Mouse (Mus musculus) spleen, adult 2 months (tissue): ENCODE results near the gene Klhl8. TPM values are rescaled to one million over a fixed set of nuclear protein-coding genes. Genes with fewer than 3 reads are reported as not detected.

Source experiments
- DNase-seq, 2 experiments: peaks; one replicate each; pipeline versions ENCODE4 v3.0.0 to v3.0.0-alpha.2; 2012 to 2021; ENCODE audit warnings: low spot score in 2 of 2, low read depth in 1 of 2
- H3K27ac ChIP-seq: fragments of 200-500 bp; 2 replicates; pipeline ENCODE4 v1.5.1; 2012; ENCODE audit warnings: low read length, inconsistent platforms; ENCODE audit not compliant: insufficient read depth
- H3K27me3 ChIP-seq: fragments of 200-500 bp; 2 replicates; pipeline ENCODE4 v1.6.1; 2012; ENCODE audit warnings: mild to moderate bottlenecking, moderate library complexity, low read length, inconsistent platforms; ENCODE audit not compliant: control insufficient read depth, insufficient read depth
- H3K36me3 ChIP-seq: fragments of 200-500 bp; 2 replicates; pipeline ENCODE4 v1.6.1; 2012; ENCODE audit warnings: mild to moderate bottlenecking, low read length, inconsistent platforms; ENCODE audit not compliant: control insufficient read depth, insufficient read depth
- H3K4me1 ChIP-seq: fragments of 200-500 bp; 2 replicates; pipeline ENCODE4 v1.6.1; 2011; ENCODE audit warnings: inconsistent platforms; ENCODE audit not compliant: control insufficient read depth, insufficient read depth, insufficient read length
- H3K4me3 ChIP-seq: fragments of 200-500 bp; 2 replicates; pipeline ENCODE4 v1.5.1; 2011; ENCODE audit warnings: mild to moderate bottlenecking, inconsistent platforms; ENCODE audit not compliant: insufficient read depth, insufficient read length; ENCODE audit errors: extremely low read depth
- CTCF ChIP-seq: fragments of 200-500 bp; IDR thresholded peaks from 2 replicates; pipeline ENCODE4 v1.5.1; 2011; ENCODE audit warnings: mild to moderate bottlenecking, inconsistent platforms; ENCODE audit not compliant: insufficient read depth, insufficient read length, insufficient replicate concordance; ENCODE audit errors: extremely low read depth
- POLR2A ChIP-seq: fragments of 200-500 bp; IDR thresholded peaks from 2 replicates; pipeline ENCODE4 v1.6.1; 2011; ENCODE audit warnings: low read depth, low read length, inconsistent platforms
- WGBS: fragments of 180-500 bp; shearing (Covaris S2); methylation state at CpG from one replicate; pipeline ENCODE4 v1.1.7; 2018; 5-methylcytosine and 5-hydroxymethylcytosine counted together
- polyA plus RNA-seq: library from polyadenylated mRNA; depleted of rRNA; stranded (reverse); fragments of >200 nt; gene quantifications from 2 replicates; pipeline ENCODE4 v1.2.3, GENCODE M21; 2012

The Klhl8 gene
- polyA plus RNA-seq, 1 experiment, result 2.0 TPM

DNA sequence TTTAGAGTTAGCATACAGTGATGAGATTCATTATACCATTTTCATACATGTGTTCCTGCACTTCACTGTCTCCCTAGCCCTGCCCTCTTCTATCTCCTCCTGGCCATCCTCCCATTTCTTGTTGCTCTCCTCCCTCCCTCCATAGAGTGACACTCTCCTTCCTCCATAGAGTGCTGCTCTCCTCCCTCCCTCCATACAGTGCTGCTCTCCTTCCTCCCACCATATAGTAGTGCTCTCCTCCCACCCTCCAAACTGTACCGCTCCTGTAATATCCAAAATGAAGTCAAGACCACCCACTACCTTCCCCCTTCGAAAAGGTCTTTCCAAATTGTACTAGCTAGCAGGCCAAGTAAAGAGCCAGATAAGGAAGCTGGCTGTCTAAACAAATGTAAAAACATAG lies 12.7 kb upstream of the Klhl8 start:
- Histone ChIP-seq H3K27me3 (no peaks in the 10 kb centered on the region), H3K36me3 (no peaks in the 10 kb centered on the region), H3K4me3 (no peak overlapping the region), H3K4me1 (no peaks in the 10 kb centered on the region; the same call in 1 of the 2 replicates), H3K27ac (no peak overlapping the region)
- TF ChIP-seq CTCF (no peak), POLR2A (no peak)
- WGBS, result 91% methylated on average over 2 of the region's 2 CpGs
- DNase-seq, result no peak

DNA sequence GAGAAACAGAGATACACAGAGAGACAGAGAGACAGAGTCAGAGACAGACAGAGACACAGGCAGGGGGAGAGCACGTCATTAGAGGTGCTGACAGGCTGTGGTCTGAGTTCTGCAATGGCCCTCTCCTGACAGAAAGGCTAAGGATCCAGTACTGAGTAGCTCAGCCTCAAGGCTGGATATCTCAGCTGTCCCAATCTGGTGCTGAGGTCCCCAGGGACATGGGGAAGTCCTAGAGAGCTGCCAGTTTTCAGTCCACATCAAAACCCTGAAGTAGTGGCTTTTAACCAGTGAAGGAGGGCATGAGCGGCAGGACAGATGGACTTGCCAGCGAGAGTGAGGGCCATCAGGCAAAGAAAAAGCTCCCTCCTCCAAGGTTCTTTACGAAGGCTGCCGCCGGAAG lies 12.0 kb upstream of the Klhl8 start:
- no peaks in the 10 kb centered on the region for H3K27me3 ChIP-seq
- H3K27ac ChIP-seq, result no peak overlapping the region
- TF ChIP-seq CTCF, result no peak
- no peak for TF ChIP-seq POLR2A
- no peaks in the 10 kb centered on the region for H3K36me3 ChIP-seq
- no peaks in the 10 kb centered on the region; the same call in 1 of the 2 replicates for H3K4me1 ChIP-seq
- DNase-seq, result no peak
- 81% methylated on average over 6 of the region's 6 CpGs for WGBS
- H3K4me3 ChIP-seq, result no peak overlapping the region

DNA sequence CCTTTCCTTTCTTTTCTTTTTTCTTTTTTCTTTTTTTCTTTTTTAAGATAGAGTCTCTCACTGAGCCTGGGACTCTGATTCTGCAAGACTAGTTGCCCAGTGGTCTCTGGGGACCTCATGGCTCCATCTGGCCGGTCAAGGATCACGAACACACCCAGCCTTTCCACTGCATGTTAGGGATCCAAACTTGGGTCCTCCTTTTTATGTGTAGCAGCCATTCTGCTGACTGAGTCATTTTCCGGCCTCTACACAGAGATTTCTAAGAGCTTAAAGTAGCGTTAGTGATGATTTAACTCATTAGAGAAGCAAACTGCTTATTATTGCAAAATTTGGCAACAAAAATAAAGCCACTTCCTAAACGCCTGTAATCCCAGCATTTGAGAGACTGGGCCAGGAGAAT lies 11.4 kb upstream of the Klhl8 start:
- 65% methylated on average over 5 of the region's 5 CpGs for WGBS
- H3K27me3 ChIP-seq, result no peaks in the 10 kb centered on the region
- no peaks in the 10 kb centered on the region for H3K4me1 ChIP-seq
- no peaks in the 10 kb centered on the region for H3K36me3 ChIP-seq
- no peak for DNase-seq
- no peak overlapping the region for H3K27ac ChIP-seq
- TF ChIP-seq POLR2A (no peak), CTCF (no peak)
- H3K4me3 ChIP-seq, result no peak overlapping the region

DNA sequence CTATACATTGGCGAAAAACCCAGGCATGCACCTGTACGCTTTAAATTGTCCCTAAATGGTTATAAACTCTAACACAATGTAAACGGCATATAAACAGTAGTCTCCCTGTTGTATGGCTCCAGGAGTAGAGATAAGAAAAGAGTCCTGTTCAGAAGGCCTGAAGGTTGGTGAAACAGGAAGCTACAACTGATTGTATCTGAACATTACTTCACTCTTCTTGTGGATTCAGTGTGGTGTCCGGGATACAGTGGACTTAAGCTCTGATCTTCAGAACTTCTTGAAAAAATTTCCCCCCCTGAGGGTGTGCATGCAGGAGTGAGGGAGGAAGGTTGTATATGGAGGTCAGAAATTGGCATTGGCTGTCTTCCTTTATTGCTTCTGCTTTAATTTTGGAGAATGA lies 8.4 kb upstream of the Klhl8 start:
- Histone ChIP-seq H3K27me3 (no peaks in the 10 kb centered on the region), H3K4me3 (no peak overlapping the region), H3K4me1 (no peaks in the 10 kb centered on the region), H3K36me3 (no peaks in the 10 kb centered on the region), H3K27ac (no peak overlapping the region)
- no peak for DNase-seq
- WGBS, result 76% methylated on average over 4 of the region's 4 CpGs
- TF ChIP-seq CTCF (no peak), POLR2A (no peak)

- no peak overlapping the region for H3K4me3 ChIP-seq
- H3K27me3 ChIP-seq, result no peaks in the 10 kb centered on the region
- TF ChIP-seq POLR2A, result no peak
- no peak for TF ChIP-seq CTCF
- no peak overlapping the region for H3K27ac ChIP-seq
- H3K4me1 ChIP-seq, result no peaks in the 10 kb centered on the region
- WGBS, result 92% methylated on average over 3 of the region's 3 CpGs
- DNase-seq, result no peak
- H3K36me3 ChIP-seq, result no peaks in the 10 kb centered on the region
Observed at GRCm38 (mm10) chr5:103918233-103918632, 7.2 kb upstream of the Klhl8 start.

- WGBS, result 83% methylated on average over 8 of the region's 8 CpGs
- no peaks in the 10 kb centered on the region for H3K27me3 ChIP-seq
- no peak overlapping the region for H3K27ac ChIP-seq
- H3K4me3 ChIP-seq, result no peak overlapping the region
- DNase-seq, result no peak
- no peaks in the 10 kb centered on the region for H3K4me1 ChIP-seq
- TF ChIP-seq POLR2A (no peak), CTCF (no peak)
- no peaks in the 10 kb centered on the region for H3K36me3 ChIP-seq
Observed at GRCm38 (mm10) chr5:103917357-103917895, 6.4 kb upstream of the Klhl8 start.

DNA sequence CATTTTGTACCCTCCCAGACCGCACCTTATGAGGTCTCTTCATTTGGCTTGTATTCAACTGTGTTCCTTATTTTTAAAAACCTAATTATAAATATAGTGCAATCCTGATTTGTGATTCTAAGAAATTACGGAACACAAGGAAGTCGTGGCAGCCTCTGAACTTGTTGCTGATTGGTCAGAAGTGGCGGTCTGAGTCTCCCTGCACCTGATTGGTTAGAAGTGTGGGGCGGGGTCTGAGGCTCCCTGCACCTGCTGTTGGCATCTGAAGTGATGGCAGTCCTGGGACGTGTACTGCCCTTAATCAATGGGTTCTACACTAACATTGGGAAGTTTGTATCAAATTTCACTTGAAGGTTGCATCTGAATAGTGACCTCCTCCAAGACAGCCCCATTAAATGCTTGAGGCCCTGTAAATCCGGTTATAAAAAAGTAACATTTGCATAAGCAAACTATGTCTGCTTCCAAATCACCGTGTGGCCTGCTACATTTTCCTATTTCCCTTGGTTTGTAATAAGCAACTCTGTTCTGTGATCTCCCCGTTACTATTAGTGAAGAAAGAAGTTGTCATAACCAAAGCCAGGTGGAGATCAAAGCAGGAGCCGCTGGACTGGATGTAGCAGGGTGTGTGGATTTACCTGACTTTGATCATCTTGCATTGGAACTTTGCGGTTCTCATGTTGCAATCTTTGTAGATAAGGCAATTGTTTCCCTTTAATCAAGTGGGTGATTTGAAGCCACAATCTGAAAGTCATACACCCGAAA lies 5.7 kb upstream of the Klhl8 start:
- no peaks in the 10 kb centered on the region for H3K27me3 ChIP-seq
- no peaks in the 10 kb centered on the region for H3K36me3 ChIP-seq
- WGBS, result 83% methylated on average over 12 of the region's 12 CpGs
- H3K27ac ChIP-seq, result no peak overlapping the region
- no peak for DNase-seq
- H3K4me3 ChIP-seq, result no peak overlapping the region
- no peak for TF ChIP-seq CTCF
- TF ChIP-seq POLR2A, result no peak
- no peaks in the 10 kb centered on the region for H3K4me1 ChIP-seq
